ENCODE assay signal across 8 mouse cellular contexts in genomic region chr11:106612209-106612960, GRCm38 (mm10). TPM values are rescaled to one million over a fixed set of nuclear protein-coding genes. Genes with fewer than 3 reads are reported as not detected.
DNase-seq lines count a peak whose midpoint lies in the region; ATAC-seq lines count a peak whose summit lies in the region.

No protein-coding gene starts in this region.

- H3K27ac ChIP-seq in forebrain, embryonic 11.5 days (ENCODE audit: low read depth, low read length), result no peak overlapping the region
- peak overlapping the region; percentile 92 for H3K27ac ChIP-seq in heart, embryonic 16.5 days (ENCODE audit: low read length)

- under 1% methylated on average over 66 of the region's 67 CpGs for WGBS in forebrain, embryonic 11.5 days
- WGBS in heart, embryonic 16.5 days, result under 1% methylated on average over 64 of the region's 67 CpGs

- H3K9ac ChIP-seq in forebrain, embryonic 11.5 days (ENCODE audit: low read length), result peak overlapping the region; percentile 86
- peak overlapping the region; percentile 91 for H3K9ac ChIP-seq in heart, embryonic 16.5 days (ENCODE audit: low read length)

- ATAC-seq in forebrain, embryonic 11.5 days (replicated peaks; ENCODE audit: low FRiP score), result no peak; the same call in 1 of the 2 replicates
- ATAC-seq in heart, embryonic 16.5 days (replicated peaks; ENCODE audit: extremely low read depth, insufficient read depth, low FRiP score), result peak; percentile 68
- ATAC-seq in neutrophil, adult 5-6 weeks (ENCODE audit: extremely low read depth, insufficient number of reproducible peaks, low FRiP score, poor library complexity, severe bottlenecking), result peak; percentile 15; the same call in 1 of the 2 replicates

- no peaks in the 10 kb centered on the region for H3K9me3 ChIP-seq in forebrain, embryonic 11.5 days (ENCODE audit: control insufficient read depth, low read length)
- H3K9me3 ChIP-seq in heart, embryonic 16.5 days (replicated peaks; ENCODE audit: control insufficient read depth, low read length), result no peaks in the 10 kb centered on the region

- DNase-seq in Muller cell, postnatal 12 days (ENCODE audit: inconsistent ontology term), result peak; percentile 78
- peak; percentile 63 for DNase-seq in c-Kit-positive CD71-positive TER-119-positive erythroid progenitor cells, embryonic 14.5 days (ENCODE audit: low spot score)
- DNase-seq in forebrain, embryonic 11.5 days (ENCODE audit: low spot score), result peak; percentile 79
- DNase-seq in kidney, postnatal 14 days, result peak; percentile 38
- DNase-seq in lung, adult 18-20 months, result peak; percentile 70 to 74
- peak; percentile 61 for DNase-seq in thymus, postnatal 4 days

- H3K4me3 ChIP-seq in forebrain, embryonic 11.5 days (ENCODE audit: low read depth, low read length), result peak overlapping the region; percentile 93
- peak overlapping the region; percentile 83 for H3K4me3 ChIP-seq in heart, embryonic 16.5 days (ENCODE audit: low read length)

- H3K27me3 ChIP-seq in forebrain, embryonic 11.5 days (ENCODE audit: control insufficient read depth, insufficient read depth, low read length), result no peaks in the 10 kb centered on the region
- no peaks in the 10 kb centered on the region for H3K27me3 ChIP-seq in heart, embryonic 16.5 days (ENCODE audit: control insufficient read depth, insufficient read depth, low read length)

- peak overlapping the region; percentile 90 for H3K4me2 ChIP-seq in forebrain, embryonic 11.5 days (ENCODE audit: low read depth, low read length, severe bottlenecking)
- H3K4me2 ChIP-seq in heart, embryonic 16.5 days (ENCODE audit: low read depth, low read length), result peak overlapping the region; percentile 83

- H3K4me1 ChIP-seq in forebrain, embryonic 11.5 days (replicated peaks; ENCODE audit: control insufficient read depth, insufficient read depth, low read length), result 0 out of 2 replicates have a peak, but pooled peaks cover 4% of the 10 kb centered on the region
- H3K4me1 ChIP-seq in heart, embryonic 16.5 days (ENCODE audit: control insufficient read depth, insufficient read depth, low read length), result peaks cover 29% of the 10 kb centered on the region

- H3K36me3 ChIP-seq in forebrain, embryonic 11.5 days (ENCODE audit: control insufficient read depth, insufficient read depth, low read length), result no peaks in the 10 kb centered on the region
- H3K36me3 ChIP-seq in heart, embryonic 16.5 days (ENCODE audit: control insufficient read depth, insufficient read depth), result no peaks in the 10 kb centered on the region

RNA-seq across cellular contexts. Expression of gene Tex2, which starts 0.8 kb away (rescaled TPM):
- polyA plus RNA-seq in forebrain, embryonic 11.5 days (2014; fragmentation: Nextera tagmentation; extraction: Ambion mirVana), result 8.3 and 8.8 TPM in 2 replicates
- 14.2 and 15.0 TPM in 2 replicates for polyA plus RNA-seq in heart, embryonic 16.5 days (2015; fragmentation: Nextera tagmentation; extraction: Ambion mirVana)
- 13.5 and 15.9 TPM in 2 replicates for total RNA-seq in neutrophil, adult 5-6 weeks (2017)
